Mouse (Mus musculus) MEL (cell line): Measurements from ENCODE around the gene Pde8b. TPM values are rescaled to one million over a fixed set of nuclear protein-coding genes. Genes with fewer than 3 reads are reported as not detected.

Experiments used
- DNase-seq: peaks from one replicate; pipeline ENCODE4 v3.0.0; 2011; ENCODE audit warnings: low read depth, low spot score
- H3K27ac ChIP-seq: 2 replicates; pipeline ENCODE4 v1.5.1; 2012; ENCODE audit warnings: low read depth, mild to moderate bottlenecking, control low read depth, low read length, moderate library complexity; ENCODE audit not compliant: control insufficient read depth
- H3K27me3 ChIP-seq, 2 experiments: fragments of 150-350 bp in 1 of 2; sonication (generic) in 1 of 2; 2 replicates each; pipeline ENCODE4 v1.6.1; 2012; ENCODE audit warnings: low read length in 2 of 2, mild to moderate bottlenecking in 2 of 2, improper control_type of control experiment in 1 of 2, moderate library complexity in 1 of 2; ENCODE audit not compliant: insufficient read depth in 2 of 2, control insufficient read depth in 1 of 2
- H3K36me3 ChIP-seq, 2 experiments: 2 replicates each; pipeline ENCODE4 v1.6.1; 2012 to 2014; ENCODE audit warnings: low read length in 2 of 2, improper control_type of control experiment in 1 of 2, inconsistent platforms in 1 of 2, mild to moderate bottlenecking in 1 of 2; ENCODE audit not compliant: insufficient read depth in 2 of 2, control insufficient read depth in 1 of 2
- H3K4me1 ChIP-seq, 2 experiments: fragments of 150-350 bp in 1 of 2; sonication (generic) in 1 of 2; 2 replicates each; pipeline ENCODE4 v1.6.1; 2012; ENCODE audit warnings: low read length in 2 of 2, improper control_type of control experiment in 1 of 2, mild to moderate bottlenecking in 1 of 2; ENCODE audit not compliant: insufficient read depth in 2 of 2, control insufficient read depth in 1 of 2
- H3K4me3 ChIP-seq, 2 experiments: fragments of 150-350 bp in 1 of 2; sonication (generic) in 1 of 2; 2 replicates each; pipeline ENCODE4 v1.5.1; 2012; ENCODE audit warnings: low read depth in 2 of 2, low read length in 2 of 2, mild to moderate bottlenecking in 2 of 2, moderate library complexity in 2 of 2, control low read depth in 1 of 2, improper control_type of control experiment in 1 of 2; ENCODE audit not compliant: control insufficient read depth in 1 of 2, insufficient read depth in 1 of 2
- H3K79me2 ChIP-seq: 2 replicates; pipeline ENCODE4 v1.6.1; 2012; ENCODE audit warnings: mild to moderate bottlenecking, low read length, moderate library complexity; ENCODE audit not compliant: control insufficient read depth, poor library complexity, insufficient read depth
- H3K9ac ChIP-seq: 2 replicates; pipeline ENCODE4 v1.6.1; 2012; ENCODE audit warnings: low read depth, mild to moderate bottlenecking, control low read depth, low read length, moderate library complexity; ENCODE audit not compliant: control insufficient read depth, poor library complexity, severe bottlenecking
- H3K9me3 ChIP-seq: fragments of 150-350 bp; sonication (generic); replicated peaks from 2 replicates; pipeline ENCODE4 v1.6.1; 2012; ENCODE audit warnings: mild to moderate bottlenecking, low read length, improper control_type of control experiment, moderate library complexity; ENCODE audit not compliant: insufficient read depth
- CHD2 ChIP-seq: IDR thresholded peaks from 2 replicates; pipeline ENCODE4 v1.6.1; 2011; ENCODE audit warnings: low read length, improper control_type of control experiment
- E2F4 ChIP-seq: IDR thresholded peaks from 2 replicates; pipeline ENCODE4 v1.6.1; 2011; ENCODE audit warnings: low read depth, low read length, improper control_type of control experiment, borderline replicate concordance
- EP300 ChIP-seq, 2 experiments: IDR thresholded peaks; 2 replicates each; pipeline ENCODE4 v1.6.1; 2011; ENCODE audit warnings: improper control_type of control experiment in 2 of 2, low read length in 2 of 2, low read depth in 1 of 2, mild to moderate bottlenecking in 1 of 2
- ETS1 ChIP-seq: IDR thresholded peaks from 2 replicates; pipeline ENCODE4 v1.6.1; 2012; ENCODE audit warnings: low read depth, mild to moderate bottlenecking, inconsistent platforms, low read length, improper control_type of control experiment, moderate library complexity
- GABPA ChIP-seq: IDR thresholded peaks from 2 replicates; pipeline ENCODE4 v1.6.1; 2012; ENCODE audit warnings: low read depth, mild to moderate bottlenecking, inconsistent platforms, low read length, improper control_type of control experiment, moderate library complexity
- GATA1 ChIP-seq: IDR thresholded peaks from 2 replicates; pipeline ENCODE4 v1.6.1; 2011; ENCODE audit warnings: low read depth, low read length, improper control_type of control experiment
- HCFC1 ChIP-seq: IDR thresholded peaks from 2 replicates; pipeline ENCODE4 v1.6.1; 2012; ENCODE audit warnings: low read depth, mild to moderate bottlenecking, inconsistent platforms, low read length, improper control_type of control experiment, moderate library complexity
- JUND ChIP-seq: IDR thresholded peaks from 2 replicates; pipeline ENCODE4 v1.6.1; 2011; ENCODE audit warnings: low read depth, mild to moderate bottlenecking, improper control_type of control experiment, low read length
- KAT2A ChIP-seq: conservative IDR thresholded peaks from 2 replicates; pipeline ENCODE4 v1.6.1; 2012; ENCODE audit warnings: low read depth, low read length, improper control_type of control experiment, inconsistent platforms
- MAFK ChIP-seq: IDR thresholded peaks from 2 replicates; pipeline ENCODE4 v1.6.1; 2011; ENCODE audit warnings: low read depth, mild to moderate bottlenecking, low read length, improper control_type of control experiment, borderline replicate concordance
- MAX ChIP-seq: IDR thresholded peaks from 2 replicates; pipeline ENCODE4 v1.6.1; 2011; ENCODE audit warnings: low read length, improper control_type of control experiment
- MYB ChIP-seq: IDR thresholded peaks from 2 replicates; pipeline ENCODE4 v1.6.1; 2011; ENCODE audit warnings: mild to moderate bottlenecking, low read depth, low read length, improper control_type of control experiment
- POLR2A ChIP-seq, 2 experiments: IDR thresholded peaks; 2 replicates each; pipeline ENCODE4 v1.6.1; 2011 to 2012; ENCODE audit warnings: low read length in 2 of 2, mild to moderate bottlenecking in 2 of 2, control low read depth in 1 of 2, improper control_type of control experiment in 1 of 2, low read depth in 1 of 2, moderate library complexity in 1 of 2; ENCODE audit not compliant: control insufficient read depth in 1 of 2, insufficient read depth in 1 of 2, poor library complexity in 1 of 2
- POLR2AphosphoS5 ChIP-seq: IDR thresholded peaks from 2 replicates; pipeline ENCODE4 v1.6.1; 2012; ENCODE audit warnings: low read depth, borderline replicate concordance, mild to moderate bottlenecking, inconsistent platforms, low read length, moderate library complexity, mixed read lengths
- RAD21 ChIP-seq: IDR thresholded peaks from 2 replicates; pipeline ENCODE4 v1.6.1; 2011; ENCODE audit warnings: mild to moderate bottlenecking, low read depth, low read length, improper control_type of control experiment
- RCOR1 ChIP-seq: IDR thresholded peaks from 2 replicates; pipeline ENCODE4 v1.6.1; 2012; ENCODE audit warnings: low read depth, mild to moderate bottlenecking, inconsistent platforms, low read length, improper control_type of control experiment
- SIN3A ChIP-seq: IDR thresholded peaks from 2 replicates; pipeline ENCODE4 v1.6.1; 2012; ENCODE audit warnings: low read length, improper control_type of control experiment, inconsistent platforms
- TAL1 ChIP-seq: IDR thresholded peaks from 2 replicates; pipeline ENCODE4 v1.6.1; 2012; ENCODE audit warnings: mild to moderate bottlenecking, inconsistent platforms, low read length, moderate library complexity, mixed read lengths
- TBP ChIP-seq: IDR thresholded peaks from 2 replicates; pipeline ENCODE4 v1.8.0; 2011; ENCODE audit warnings: low read depth, low read length, improper control_type of control experiment
- TCF12 ChIP-seq: IDR thresholded peaks from 2 replicates; pipeline ENCODE4 v1.6.1; 2014; ENCODE audit warnings: low read depth, mild to moderate bottlenecking, inconsistent platforms, low read length, improper control_type of control experiment, moderate library complexity
- UBTF ChIP-seq: IDR thresholded peaks from 2 replicates; pipeline ENCODE4 v1.6.1; 2012; ENCODE audit warnings: low read depth, mild to moderate bottlenecking, inconsistent platforms, low read length, improper control_type of control experiment, moderate library complexity, borderline replicate concordance; ENCODE audit not compliant: insufficient read depth
- USF2 ChIP-seq, 2 experiments: IDR thresholded peaks; 2 replicates each; pipeline ENCODE4 v1.6.1; 2011 to 2012; ENCODE audit warnings: improper control_type of control experiment in 2 of 2, low read length in 2 of 2, borderline replicate concordance in 1 of 2, inconsistent platforms in 1 of 2, low read depth in 1 of 2, mild to moderate bottlenecking in 1 of 2; ENCODE audit not compliant: insufficient read depth in 1 of 2
- ZMIZ1 ChIP-seq: IDR thresholded peaks from 2 replicates; pipeline ENCODE4 v1.6.1; 2012; ENCODE audit warnings: low read depth, mild to moderate bottlenecking, inconsistent platforms, low read length, improper control_type of control experiment, moderate library complexity
- ZNF384 ChIP-seq: IDR thresholded peaks from 2 replicates; pipeline ENCODE4 v1.6.1; 2012; ENCODE audit warnings: low read depth, mild to moderate bottlenecking, inconsistent platforms, low read length, improper control_type of control experiment
- polyA plus RNA-seq, 2 experiments: library from polyadenylated mRNA; stranded (reverse) in 1 of 2; unstranded in 1 of 2; fragments of >175 nt in 1 of 2; fragments of >200 nt in 1 of 2; gene quantifications; 2 replicates each; pipeline versions ENCODE4 v1.2.1 to v1.2.4; 2012; ENCODE audit warnings: low replicate concordance in 2 of 2, low read depth in 1 of 2; ENCODE audit not compliant: insufficient read length in 2 of 2, insufficient read depth in 1 of 2, missing spikeins in 1 of 2
- total RNA-seq: library from RNA; depleted of rRNA; stranded (reverse); fragments of 300-350 nt; gene quantifications from 2 replicates; pipeline ENCODE4 v1.2.3, GENCODE M21; 2012

Gene Pde8b
- total and polyA plus RNA-seq, 3 experiments: 0.04 to 0.40 TPM; not detected in 1

- no peaks in the 10 kb centered on the region for H3K79me2 ChIP-seq
- no peaks in the 10 kb centered on the region for H3K27me3 ChIP-seq
Observed at GRCm38 (mm10) chr13:95200817-95201216, 49.3 kb downstream of the Pde8b start.

GRCm38 (mm10) chr13:95200036-95200435, 50.1 kb downstream of the Pde8b start:
- no peaks in the 10 kb centered on the region for H3K27me3 ChIP-seq
- no peak overlapping the region for H3K9ac ChIP-seq
- no peak for DNase-seq
- H3K9me3 ChIP-seq: no peaks in the 10 kb centered on the region
- no peak overlapping the region for H3K27ac ChIP-seq
- no peak overlapping the region for H3K4me3 ChIP-seq
- TF ChIP-seq CHD2 (no peak), E2F4 (no peak), POLR2A (IDR thresholded peaks at IDR 0.05; ENCODE audit: control insufficient read depth in 1 of 2, insufficient read depth in 1 of 2, low read depth in 1 of 2, low read length in 2 of 2, poor library complexity in 1 of 2) (no peak), JUND (no peak), HCFC1 (no peak), SIN3A (no peak), UBTF (no peak), GATA1 (no peak), TBP (no peak), USF2 (IDR thresholded peaks at IDR 0.05; ENCODE audit: borderline replicate concordance in 1 of 2, insufficient read depth in 1 of 2, low read depth in 1 of 2, low read length in 2 of 2) (no peak), TAL1 (no peak), ZMIZ1 (no peak), RCOR1 (no peak), TCF12 (no peak), ETS1 (no peak), MYB (no peak), EP300 (IDR thresholded peaks at IDR 0.05; ENCODE audit: low read depth in 1 of 2, low read length in 2 of 2) (no peak), MAFK (no peak)
- H3K36me3 ChIP-seq: no peaks in the 10 kb centered on the region
- H3K79me2 ChIP-seq: no peaks in the 10 kb centered on the region
- H3K4me1 ChIP-seq: no peaks in the 10 kb centered on the region

More at GRCm38 (mm10) chr13:95200817-95201216, 49.3 kb downstream of the Pde8b start:
- Histone ChIP-seq H3K4me3 (no peak overlapping the region), H3K9me3 (no peaks in the 10 kb centered on the region), H3K36me3 (no peaks in the 10 kb centered on the region), H3K9ac (no peak overlapping the region), H3K27ac (no peak overlapping the region), H3K4me1 (no peaks in the 10 kb centered on the region)
- no peak for DNase-seq
- TF ChIP-seq CHD2 (no peak), RAD21 (no peak), GABPA (no peak), KAT2A (no peak), RCOR1 (no peak), POLR2AphosphoS5 (no peak), HCFC1 (no peak), UBTF (no peak), ZNF384 (no peak), TBP (no peak), MAX (no peak)
